Mouse (Mus musculus) ES-Bruce4 (cell line): Measurements from ENCODE around the gene Prdm16.

Experiments used
- CTCF ChIP-seq: IDR thresholded peaks from one replicate; pipeline ENCODE4 v1.8.1; 2011; ENCODE audit warnings: low read depth, low read length
- EP300 ChIP-seq: IDR thresholded peaks from 2 replicates; pipeline ENCODE4 v1.6.1; 2011; ENCODE audit warnings: low read depth, low read length; ENCODE audit not compliant: insufficient read depth
- POLR2A ChIP-seq: IDR thresholded peaks from one replicate; pipeline ENCODE4 v1.8.1; 2011; ENCODE audit warnings: low read length; ENCODE audit not compliant: insufficient read depth

DNA sequence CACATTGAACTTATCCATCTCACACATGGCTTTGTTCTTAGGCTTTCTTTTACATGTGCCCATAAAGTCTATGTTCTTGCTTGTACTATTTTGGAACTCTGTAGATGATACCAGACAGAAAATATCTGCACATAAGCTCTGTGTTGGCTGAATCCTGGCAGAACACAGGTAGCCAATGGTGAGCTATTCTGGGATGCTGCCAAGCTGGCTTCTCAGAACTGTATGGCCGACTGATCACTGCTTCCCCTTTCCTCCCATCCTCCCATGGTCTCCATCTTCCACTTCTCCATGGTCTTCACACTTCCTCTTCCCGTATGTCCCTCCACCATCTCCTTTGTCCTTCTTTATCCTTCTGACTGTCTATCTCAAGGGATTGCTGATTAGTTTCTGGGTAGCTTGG is 327.5 kb downstream of the Prdm16 start:
- TF ChIP-seq CTCF (no peak), POLR2A (no peak), EP300 (no peak)
